Mouse (Mus musculus): Measurements from ENCODE around the gene Hoxa6. TPM values are rescaled to one million over a fixed set of nuclear protein-coding genes. Genes with fewer than 3 reads are reported as not detected.

Gene Hoxa6
- total RNA-seq, 2 experiments from 2014 or later, result not detected

DNA sequence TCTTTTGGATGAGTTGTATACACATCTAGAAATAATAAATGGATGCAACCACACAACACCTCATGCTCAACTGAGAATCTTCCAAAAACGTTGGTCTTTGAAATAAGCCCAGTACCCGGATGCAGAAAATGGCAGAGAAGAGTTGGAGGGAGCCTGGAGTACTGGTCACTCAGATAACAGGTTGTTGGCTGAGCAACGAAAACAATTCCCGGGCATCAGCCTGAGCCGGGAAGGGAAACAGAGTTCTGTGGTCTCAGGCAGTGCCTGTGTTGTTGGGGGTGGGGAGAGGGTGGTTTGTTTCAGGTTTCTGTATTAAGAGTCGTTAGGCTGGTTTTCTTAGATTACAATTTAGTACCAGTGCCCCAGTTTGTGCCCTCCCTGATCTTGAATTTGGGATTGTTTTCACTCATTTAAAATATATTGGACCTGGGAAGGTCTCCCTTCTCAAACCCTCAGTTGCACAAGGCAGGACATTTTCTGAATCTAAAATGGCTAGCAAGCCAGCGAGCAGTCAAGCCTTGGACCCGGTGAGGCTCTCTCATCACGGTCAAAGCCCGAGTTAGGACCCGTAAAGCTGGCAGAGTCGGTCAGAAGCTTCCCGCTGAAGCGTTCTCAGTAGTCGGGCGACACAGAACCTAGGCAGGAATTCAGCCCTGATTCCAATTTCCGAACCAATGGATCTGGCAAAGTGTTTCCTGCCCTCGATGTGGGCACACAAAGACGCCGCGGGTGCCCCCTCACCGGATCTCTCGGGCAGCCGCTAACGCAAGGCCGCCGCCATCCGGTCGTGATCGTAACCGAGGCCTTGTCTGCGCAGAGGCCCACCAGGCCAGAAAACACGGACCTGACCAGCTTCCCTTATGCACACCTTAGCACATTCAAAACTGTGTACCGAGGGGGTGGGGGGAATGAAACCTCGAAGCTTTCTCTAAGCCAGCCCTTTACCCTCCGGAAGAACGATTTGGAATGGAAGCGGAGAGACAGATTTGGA lies 20.2 kb upstream of the Hoxa6 start:
- no peak for DNase-seq (ENCODE audit: low spot score in 2 of 2)

DNA sequence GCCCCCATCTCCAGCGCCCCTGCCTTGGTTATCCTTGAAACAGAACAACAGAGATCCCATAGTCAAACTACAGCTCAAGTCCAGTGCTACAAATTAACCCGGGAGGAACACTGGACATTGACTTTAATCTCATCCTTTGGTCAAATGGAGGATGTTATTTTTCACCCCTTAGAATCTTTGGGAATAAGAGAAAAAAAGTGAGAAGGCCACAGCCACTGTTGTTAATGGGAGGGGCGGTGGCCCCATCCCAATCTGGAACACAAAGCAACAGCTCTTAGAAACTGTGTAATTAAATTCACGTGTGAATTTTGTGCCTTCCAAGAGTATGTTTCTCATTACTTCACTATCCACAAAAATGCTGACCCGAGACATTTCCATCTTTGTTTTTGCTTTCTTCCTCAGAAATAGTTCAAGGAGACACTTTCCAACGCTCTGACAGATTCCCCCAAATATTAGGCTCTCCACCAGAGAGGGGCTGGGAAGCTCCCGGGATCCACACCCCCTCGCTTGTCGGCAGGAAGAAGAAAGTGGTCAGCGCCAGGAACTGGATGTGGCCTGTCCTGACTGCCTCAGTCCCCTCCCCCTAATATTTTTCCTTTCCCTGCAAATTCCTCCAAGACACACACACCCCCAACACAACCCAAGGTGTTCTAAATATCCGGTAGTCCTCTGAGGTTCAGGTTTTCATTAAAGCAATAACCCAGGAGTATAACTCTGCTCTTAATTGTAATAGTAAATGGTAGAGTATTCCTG lies 19.1 kb upstream of the Hoxa6 start:
- no peak for DNase-seq (ENCODE audit: low spot score in 2 of 2)

- no peak for DNase-seq (ENCODE audit: low spot score in 2 of 2)
These were observed 18.2 kb upstream of the Hoxa6 start for GRCm38 (mm10) chr6:52226569-52227257.

DNA sequence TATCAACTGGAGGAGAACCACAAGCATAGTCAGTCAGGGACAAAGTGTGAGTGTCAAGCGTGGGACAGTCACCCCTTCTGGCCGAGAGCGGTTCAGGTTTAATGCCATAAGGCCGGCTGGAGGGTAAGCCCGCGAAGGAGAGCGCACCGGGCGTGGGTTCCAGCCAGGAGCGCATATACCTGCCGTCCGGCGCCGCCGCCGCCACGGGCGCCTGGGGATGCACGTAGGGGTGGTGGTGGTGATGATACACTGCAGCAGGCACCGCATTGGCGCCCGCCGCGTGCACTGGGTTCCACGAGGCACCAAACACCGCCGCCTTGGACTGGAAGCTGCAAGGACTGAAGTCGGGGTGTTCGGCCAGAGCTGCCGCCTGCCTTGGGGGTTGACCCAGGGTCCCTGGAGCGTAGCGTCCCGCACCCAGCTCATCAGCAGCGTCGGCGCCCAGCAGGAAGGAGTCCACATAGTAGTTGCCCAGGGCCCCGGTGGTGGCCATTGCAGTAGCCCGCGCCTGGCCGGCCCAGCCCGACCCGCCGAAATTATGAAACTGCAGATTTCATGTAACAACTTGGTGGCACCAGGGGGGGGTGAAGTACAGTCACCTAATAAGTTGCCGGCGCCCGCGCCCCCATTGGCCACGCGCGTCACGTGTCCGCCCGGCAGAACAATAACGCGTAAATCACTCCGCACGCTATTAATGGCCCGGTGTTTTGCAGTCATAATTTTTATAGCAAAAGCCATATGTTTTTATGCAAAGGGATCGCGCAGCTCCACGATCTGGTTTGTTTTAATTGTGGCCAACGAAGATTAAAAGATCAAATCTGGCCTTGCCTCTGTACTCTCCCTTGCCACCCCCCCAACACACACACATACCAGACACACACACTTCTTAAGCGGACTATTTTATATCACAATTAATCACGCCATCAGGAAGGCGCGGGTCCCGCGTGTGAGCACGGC lies 17.4 kb upstream of the Hoxa6 start:
- DNase-seq (ENCODE audit: low spot score in 2 of 2), result no peak

GRCm38 (mm10) chr6:52224895-52225611 lies 16.5 kb upstream of the Hoxa6 start:
- no peak for DNase-seq (ENCODE audit: low spot score in 2 of 2)

GRCm38 (mm10) chr6:52223939-52224760 lies 15.6 kb upstream of the Hoxa6 start:
- DNase-seq (ENCODE audit: low spot score in 2 of 2), result no peak

- no peak for DNase-seq (ENCODE audit: low spot score in 2 of 2)
These were observed 14.2 kb upstream of the Hoxa6 start for GRCm38 (mm10) chr6:52222729-52223128.

DNA sequence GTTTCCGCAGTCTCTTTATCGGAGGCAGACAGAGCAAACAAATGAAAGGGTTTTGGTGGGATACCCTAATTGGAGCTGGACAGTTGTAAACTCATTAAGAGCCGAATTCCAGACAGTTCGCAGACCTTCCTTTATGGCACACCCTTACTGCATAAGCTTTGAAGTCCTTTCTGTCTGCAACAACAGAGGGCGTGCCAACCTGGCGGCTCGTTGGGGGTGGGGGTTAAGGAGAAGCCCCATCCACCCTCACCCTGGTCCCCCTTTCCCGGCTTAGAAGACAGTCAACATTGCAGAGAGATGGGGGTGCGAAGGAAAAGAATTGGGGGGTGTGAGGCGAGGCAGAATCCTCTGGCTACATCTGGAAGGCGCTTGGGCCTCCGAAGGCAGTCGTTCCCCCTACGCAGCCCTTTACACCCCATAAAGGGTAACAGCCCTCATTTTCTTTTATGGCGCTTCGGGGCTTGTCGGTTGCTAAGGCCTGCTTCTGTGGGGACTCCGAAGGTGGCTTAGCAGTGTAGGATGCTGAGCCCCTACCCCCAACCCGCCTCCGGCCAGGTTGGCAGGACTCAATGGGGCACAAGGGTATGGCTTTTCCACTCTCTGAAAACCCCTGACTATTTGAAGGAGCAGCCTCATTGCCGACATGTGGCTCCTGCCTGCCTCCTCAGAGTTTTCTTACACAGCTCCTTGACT lies 13.6 kb upstream of the Hoxa6 start:
- DNase-seq (ENCODE audit: low spot score in 2 of 2), result no peak

GRCm38 (mm10) chr6:52221337-52221992 lies 12.9 kb upstream of the Hoxa6 start, which contains the start of gene Hoxa7:
Hoxa7 (minus strand) TSS chr6:52221854.
- DNase-seq (ENCODE audit: low spot score in 2 of 2), result peak; percentile 73 to 88

- DNase-seq (ENCODE audit: low spot score in 2 of 2), result no peak
These were observed 12.4 kb upstream of the Hoxa6 start for GRCm38 (mm10) chr6:52220865-52221310.

DNA sequence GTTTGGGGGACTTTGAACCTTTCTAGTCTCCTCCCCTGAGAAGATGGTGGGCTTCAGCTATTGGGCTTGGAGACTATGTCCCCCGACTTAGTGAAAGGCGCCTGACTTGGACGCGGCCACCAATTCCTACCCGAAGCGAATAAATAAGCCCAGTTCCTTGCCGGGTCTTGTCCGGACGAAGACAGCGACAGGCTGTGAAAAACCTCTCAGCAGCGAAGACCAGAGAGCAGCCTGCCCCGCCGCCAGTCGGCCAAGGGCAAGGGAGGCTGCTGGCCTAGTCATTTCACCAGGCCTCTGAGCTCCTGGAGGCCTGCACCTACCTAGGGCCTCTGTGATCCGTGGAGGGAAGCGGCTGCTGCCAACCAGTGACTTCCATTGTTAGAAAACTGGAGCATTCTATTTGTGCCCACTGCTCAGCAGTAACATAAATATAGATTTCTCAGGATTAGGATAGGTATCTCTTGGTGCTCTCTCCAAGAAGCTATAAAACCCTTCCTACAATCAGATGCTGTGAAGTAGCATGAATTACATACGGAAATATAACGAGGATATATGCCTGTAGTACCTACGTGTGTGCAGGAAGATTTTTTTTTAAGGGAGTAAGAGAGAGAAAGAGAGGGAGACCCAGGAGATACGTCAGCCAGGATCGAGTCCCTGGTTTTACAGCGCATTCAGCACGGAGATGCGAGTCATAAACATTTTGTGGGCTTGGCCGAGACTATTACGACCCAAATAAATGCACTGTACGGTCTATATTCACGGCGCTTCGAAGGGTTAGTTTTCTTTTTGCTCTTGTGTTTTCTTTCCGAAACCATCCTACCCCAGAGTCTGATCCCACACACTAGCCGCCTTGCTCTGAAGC lies 11.7 kb upstream of the Hoxa6 start:
- no peak for DNase-seq (ENCODE audit: low spot score in 2 of 2)

- DNase-seq (ENCODE audit: low spot score in 2 of 2), result no peak
These were observed 10.9 kb upstream of the Hoxa6 start for GRCm38 (mm10) chr6:52219234-52219942.

GRCm38 (mm10) chr6:52218643-52219215 lies 10.2 kb upstream of the Hoxa6 start:
- no peak for DNase-seq (ENCODE audit: low spot score in 2 of 2)

- DNase-seq (ENCODE audit: low spot score in 2 of 2), result no peak
These were observed 9.5 kb upstream of the Hoxa6 start for GRCm38 (mm10) chr6:52217895-52218642.

- DNase-seq (ENCODE audit: low spot score in 2 of 2), result no peak
These were observed 8.9 kb upstream of the Hoxa6 start for GRCm38 (mm10) chr6:52217459-52217768.
